Mouse (Mus musculus) erythroblast, adult 5-6 weeks (primary cell): ENCODE data around the gene Fam19a3. TPM values are rescaled to one million over a fixed set of nuclear protein-coding genes. Genes with fewer than 3 reads are reported as not detected.

Experiments used
- ATAC-seq: replicated peaks from 2 replicates; pipeline ENCODE4 v1.8.0; 2016; ENCODE audit warnings: moderate number of reproducible peaks, mild to moderate bottlenecking, moderate TSS enrichment, inconsistent platforms; ENCODE audit not compliant: poor library complexity, low FRiP score, severe bottlenecking
- total RNA-seq, 2 experiments: library from RNA; stranded (forward) in 1 of 2; stranded (reverse) in 1 of 2; fragments of 150-400 nt in 1 of 2; fragments of 200-764, 138-1000 nt in 1 of 2; gene quantifications; 2 replicates each; pipeline versions ENCODE4 v1.2.3 to v1.2.4; 2015 to 2017; ENCODE audit warnings: low replicate concordance in 2 of 2

Gene Fam19a3
- total RNA-seq, 2 experiments from 2014 or later = not detected

DNA sequence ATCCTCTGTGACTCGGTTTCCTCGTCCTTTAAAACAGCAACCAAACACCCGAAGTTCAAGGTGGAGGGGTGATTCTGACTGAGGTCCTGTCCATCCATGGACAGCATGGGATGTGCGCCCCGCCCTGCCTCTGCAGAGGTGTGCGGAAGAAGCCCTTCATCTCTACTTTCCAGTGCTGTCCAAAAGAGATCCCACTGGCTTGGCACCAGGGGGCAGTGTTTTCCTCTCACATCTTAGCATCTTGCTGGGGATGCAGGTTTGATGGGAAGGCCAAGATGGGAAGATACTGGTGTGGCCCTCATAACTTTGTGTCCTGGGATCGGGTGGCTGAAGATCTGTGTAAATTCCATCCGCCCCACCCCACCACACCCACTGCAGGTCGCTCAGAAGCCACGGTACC lies 11.6 kb downstream of the Fam19a3 start:
- peak; percentile 57 for ATAC-seq

GRCm38 (mm10) chr3:104769135-104769534 lies 12.5 kb downstream of the Fam19a3 start:
- ATAC-seq = peak; percentile 83

GRCm38 (mm10) chr3:104767716-104768115 lies 13.9 kb downstream of the Fam19a3 start:
- ATAC-seq = no peak

DNA sequence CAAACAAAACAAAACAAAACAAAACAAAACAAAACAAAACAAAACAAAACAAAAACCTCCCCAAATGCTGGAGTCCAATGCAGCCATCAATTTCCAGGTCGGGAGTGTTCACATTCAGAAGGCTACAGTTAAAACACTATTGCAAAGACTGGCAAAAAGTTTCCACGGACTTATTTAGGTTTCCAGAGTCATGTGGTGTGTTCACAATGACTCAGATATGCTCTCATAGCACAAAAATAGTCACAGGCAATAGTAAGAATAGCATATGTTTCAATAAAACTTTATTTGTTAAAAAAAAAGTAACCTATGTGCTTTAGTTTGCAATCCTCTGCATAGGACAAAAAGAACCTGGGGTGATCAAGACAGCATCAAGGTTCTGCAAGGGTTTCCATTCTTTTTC lies 14.5 kb downstream of the Fam19a3 start:
- no peak for ATAC-seq

DNA sequence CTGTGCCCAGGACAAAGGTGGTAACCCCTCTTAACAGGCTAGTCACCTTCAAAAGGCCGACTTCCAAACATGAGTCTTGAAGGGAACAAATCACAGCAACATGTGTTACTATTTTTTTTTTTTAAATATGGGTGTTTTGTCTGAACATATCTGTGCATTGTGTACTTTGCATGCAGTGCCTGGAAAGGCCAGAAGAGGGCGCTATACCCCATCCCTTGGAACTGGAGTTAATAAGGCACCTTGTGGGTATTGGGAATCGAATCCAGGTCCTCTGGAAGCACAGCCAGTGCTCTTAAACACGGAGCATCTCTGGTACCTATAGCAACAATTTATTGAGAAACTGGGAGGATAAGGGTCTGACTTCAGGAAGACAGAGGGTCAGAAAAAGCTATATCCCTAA lies 16.6 kb downstream of the Fam19a3 start:
- no peak for ATAC-seq

- peak; percentile 83 for ATAC-seq
Measured at GRCm38 (mm10) chr3:104762103-104762863, 19.4 kb downstream of the Fam19a3 start.

DNA sequence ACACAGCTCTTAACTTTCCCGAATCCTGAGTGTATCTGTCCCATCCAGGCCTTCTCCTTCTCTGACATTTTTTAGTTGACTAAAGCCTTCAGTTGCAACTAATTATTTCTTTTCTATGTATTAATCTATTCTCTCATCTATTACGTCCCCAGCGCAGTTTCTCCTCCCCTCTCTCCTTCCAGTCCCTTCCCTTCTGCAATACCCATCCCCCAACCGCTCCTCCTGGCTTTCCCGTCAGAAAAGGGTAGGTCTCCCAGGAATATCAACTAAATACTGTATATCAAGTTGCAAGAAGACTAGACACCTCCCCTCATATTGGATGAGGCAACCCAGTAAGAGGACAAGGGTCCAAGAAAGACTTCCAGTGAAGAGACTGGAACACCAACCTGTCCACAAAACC lies 22.8 kb downstream of the Fam19a3 start:
- ATAC-seq = no peak

DNA sequence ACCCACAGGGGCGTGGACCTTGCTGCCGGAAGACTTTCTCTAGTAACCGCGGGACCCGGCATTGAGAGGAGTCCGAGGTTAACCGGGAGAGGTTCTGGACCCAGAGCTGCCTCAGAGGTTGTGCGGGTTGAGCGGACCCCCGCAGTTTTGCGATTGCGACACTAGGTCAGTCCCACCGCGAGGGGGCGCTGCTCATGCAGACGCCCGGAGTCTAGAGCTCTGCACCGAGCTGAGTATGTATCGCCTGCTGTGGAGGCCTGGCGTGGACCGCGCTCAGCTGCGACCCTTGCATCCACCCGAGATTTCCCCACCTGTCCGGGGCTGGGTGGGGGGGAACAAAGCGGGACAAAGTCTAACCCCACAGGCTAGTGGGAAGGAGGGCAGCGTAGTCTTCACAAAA lies 23.2 kb downstream of the Fam19a3 start:
- peak; percentile 53 for ATAC-seq

DNA sequence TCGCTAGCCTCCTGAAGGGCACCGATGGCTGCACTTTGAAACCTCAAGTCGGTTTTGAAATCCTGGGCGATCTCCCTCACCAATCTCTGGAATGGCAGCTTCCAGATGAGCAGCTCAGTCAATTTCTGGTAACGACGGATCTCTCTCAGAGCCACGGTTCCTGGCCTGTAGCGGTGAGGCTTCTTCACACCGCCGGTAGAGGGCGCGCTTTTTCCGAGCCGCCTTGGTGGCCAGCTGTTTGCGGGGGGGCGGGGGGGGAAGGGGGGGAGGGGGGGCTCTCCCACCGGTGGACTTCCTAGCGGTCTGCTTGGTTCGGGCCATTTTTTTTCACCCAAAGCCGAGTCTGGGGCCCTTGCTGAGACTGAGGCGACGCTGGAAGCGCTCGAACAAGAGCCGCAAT lies 28.8 kb downstream of the Fam19a3 start:
- peak; percentile 80 for ATAC-seq

DNA sequence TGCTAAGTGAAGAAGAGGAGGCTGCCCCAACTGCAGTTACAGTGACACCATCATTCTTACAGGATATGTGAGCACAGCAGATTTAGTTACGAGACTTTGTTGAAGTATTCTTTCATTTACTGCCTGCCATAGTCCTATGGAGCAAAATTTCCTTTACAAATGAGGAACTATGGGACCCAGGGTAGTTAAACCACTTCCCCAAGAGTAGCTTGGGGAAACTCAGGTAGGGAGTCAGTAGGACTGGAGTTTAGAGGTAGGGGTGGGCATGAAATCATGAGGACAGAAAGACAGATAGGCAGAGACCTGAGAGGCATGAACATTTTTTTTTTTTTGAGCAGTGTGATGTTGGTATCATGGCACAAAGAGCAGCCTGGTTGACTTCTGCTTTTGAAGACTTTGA lies 37.8 kb downstream of the Fam19a3 start:
- no peak for ATAC-seq

- ATAC-seq = no peak
Measured at GRCm38 (mm10) chr3:104743161-104743560, 38.5 kb downstream of the Fam19a3 start.

GRCm38 (mm10) chr3:104741954-104742353 lies 39.7 kb downstream of the Fam19a3 start:
- ATAC-seq = no peak

- ATAC-seq = no peak
Measured at GRCm38 (mm10) chr3:104734654-104735053, 47.0 kb downstream of the Fam19a3 start.

DNA sequence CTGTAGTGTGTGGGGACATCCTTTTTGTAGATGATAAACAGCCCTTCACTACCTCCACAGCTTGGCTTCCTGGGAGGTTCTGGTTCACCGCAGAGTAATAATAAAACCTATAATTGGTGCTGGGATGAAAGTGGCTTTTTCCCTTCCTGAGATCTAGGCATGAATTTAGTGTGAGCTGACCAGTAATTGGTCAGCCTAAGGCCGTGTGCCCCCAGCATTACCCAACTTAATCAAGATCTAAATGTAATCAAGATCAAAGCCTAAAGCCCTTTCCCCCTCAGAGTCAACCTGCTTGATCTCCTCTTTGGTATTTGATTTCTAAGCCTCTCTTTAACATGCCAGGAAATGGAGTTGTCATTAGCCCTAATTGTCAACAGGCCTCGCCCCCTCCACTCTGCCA lies 48.7 kb downstream of the Fam19a3 start:
- ATAC-seq = no peak

DNA sequence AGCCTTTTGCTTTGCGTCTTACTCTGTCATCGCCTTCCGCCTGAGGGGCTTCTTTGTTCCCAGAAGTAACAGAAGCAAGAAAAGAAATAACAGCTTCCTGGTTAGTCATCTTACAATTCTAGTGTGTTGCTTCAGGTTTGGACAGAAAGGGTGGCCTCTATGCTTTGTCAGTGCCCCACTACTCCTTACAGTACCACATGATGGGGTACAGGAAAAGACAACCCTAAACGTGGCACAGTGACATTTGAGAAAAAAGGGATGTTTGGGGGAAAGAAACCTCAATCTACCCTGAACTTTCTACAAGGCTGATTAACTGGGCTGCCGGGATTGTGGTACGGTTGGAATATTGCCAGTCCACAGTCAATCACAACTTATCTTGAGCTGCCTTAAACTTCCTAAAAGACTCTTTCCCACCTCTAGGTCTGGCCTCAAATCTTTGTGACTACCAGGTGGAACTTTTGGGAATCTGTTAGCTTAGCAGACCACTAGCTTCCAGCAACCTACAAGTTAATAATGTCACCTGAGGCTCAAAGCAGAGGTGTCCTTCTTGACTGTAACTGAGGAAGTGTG lies 52.3 kb downstream of the Fam19a3 start:
- ATAC-seq = no peak

Other genes starting within 250 kb of the Fam19a3 start
- 342 and 346 TPM in 2 replicates for gene Slc16a1, start 143.2 kb downstream of the Fam19a3 start, total RNA-seq (2015; ENCODE audit: low replicate concordance)
- 603 and 703 TPM in 2 replicates for gene Slc16a1, start 143.2 kb downstream of the Fam19a3 start, total RNA-seq (2017; ENCODE audit: low replicate concordance)
- not detected in 2 replicates for gene Ppm1j, start 784 bp downstream of the Fam19a3 start, total RNA-seq (2015; ENCODE audit: low replicate concordance)
- gene Ppm1j, start 784 bp downstream of the Fam19a3 start, total RNA-seq (2017; ENCODE audit: low replicate concordance) = not detected in 2 replicates
- not detected in 2 replicates for gene Rhoc, start 6.5 kb upstream of the Fam19a3 start, total RNA-seq (2015; ENCODE audit: low replicate concordance)
- gene Rhoc, start 6.5 kb upstream of the Fam19a3 start, total RNA-seq (2017; ENCODE audit: low replicate concordance) = 1.3 and 2.4 TPM in 2 replicates
- gene Mov10, start 36.7 kb upstream of the Fam19a3 start, total RNA-seq (2015; ENCODE audit: low replicate concordance) = 1.7 and 5.4 TPM in 2 replicates
- 2.4 TPM in 1 of 2 replicates, not detected in the other for gene Mov10, start 36.7 kb upstream of the Fam19a3 start, total RNA-seq (2017; ENCODE audit: low replicate concordance)
- gene St7l, start 82.2 kb upstream of the Fam19a3 start, total RNA-seq (2015; ENCODE audit: low replicate concordance) = 6.1 and 21.1 TPM in 2 replicates
- gene St7l, start 82.2 kb upstream of the Fam19a3 start, total RNA-seq (2017; ENCODE audit: low replicate concordance) = 7.2 and 16.6 TPM in 2 replicates
- gene Capza1, start 82.7 kb upstream of the Fam19a3 start, total RNA-seq (2015; ENCODE audit: low replicate concordance) = 110 and 115 TPM in 2 replicates
- 101 and 104 TPM in 2 replicates for gene Capza1, start 82.7 kb upstream of the Fam19a3 start, total RNA-seq (2017; ENCODE audit: low replicate concordance)
- not detected in 2 replicates for gene Wnt2b, start 180.1 kb upstream of the Fam19a3 start, total RNA-seq (2015; ENCODE audit: low replicate concordance)
- not detected in 2 replicates for gene Wnt2b, start 180.1 kb upstream of the Fam19a3 start, total RNA-seq (2017; ENCODE audit: low replicate concordance)